Mouse (Mus musculus) lung, embryonic 15.5 days (tissue): ENCODE measurements around the gene Surf1. TPM values are rescaled to one million over a fixed set of nuclear protein-coding genes. Genes with fewer than 3 reads are reported as not detected.

Experiments used
- polyA plus RNA-seq: library from polyadenylated mRNA; unstranded; fragments of >200 nt; fragmentation: Nextera tagmentation; extraction: Ambion mirVana; gene quantifications from 2 replicates; pipeline ENCODE4 v1.2.1, GENCODE M21; 2015

The Surf1 gene
- polyA plus RNA-seq, 1 experiment from 2014 or later: 56.8 TPM

Other genes starting within 250 kb of the Surf1 start
- gene Lcn4, start 245.2 kb downstream of the Surf1 start, polyA plus RNA-seq: not detected in 2 replicates
- gene Abo, start 51.6 kb downstream of the Surf1 start, polyA plus RNA-seq: not detected in 2 replicates
- gene Surf6, start 13.7 kb downstream of the Surf1 start, polyA plus RNA-seq: 26.2 and 27.3 TPM in 2 replicates
- 52.0 and 53.7 TPM in 2 replicates for gene Med22, start 5.9 kb downstream of the Surf1 start, polyA plus RNA-seq
- 614 and 640 TPM in 2 replicates for gene Rpl7a, start 5.8 kb downstream of the Surf1 start, polyA plus RNA-seq
- 37.6 and 38.3 TPM in 2 replicates for gene Surf2, start 163 bp downstream of the Surf1 start, polyA plus RNA-seq
- 222 and 225 TPM in 2 replicates for gene Surf4, start 17.4 kb upstream of the Surf1 start, polyA plus RNA-seq
- gene Stkld1, start 17.5 kb upstream of the Surf1 start, polyA plus RNA-seq: 0.31 TPM in 1 of 2 replicates, not detected in the other
- gene Rexo4, start 47.9 kb upstream of the Surf1 start, polyA plus RNA-seq: 43.0 and 44.7 TPM in 2 replicates
- gene Adamts13, start 56.9 kb upstream of the Surf1 start, polyA plus RNA-seq: 0.09 TPM in 1 of 2 replicates, not detected in the other
- gene Cacfd1, start 93.4 kb upstream of the Surf1 start, polyA plus RNA-seq: 59.0 and 60.9 TPM in 2 replicates
- gene Slc2a6, start 111.5 kb upstream of the Surf1 start, polyA plus RNA-seq: 0.48 and 0.77 TPM in 2 replicates
- gene Mymk, start 155.6 kb upstream of the Surf1 start, polyA plus RNA-seq: 0.49 and 0.76 TPM in 2 replicates
- gene Adamtsl2, start 162.8 kb upstream of the Surf1 start, polyA plus RNA-seq: 20.5 and 27.4 TPM in 2 replicates
- gene Fam163b, start 226.0 kb upstream of the Surf1 start, polyA plus RNA-seq: 0.69 and 0.70 TPM in 2 replicates
- gene Dbh, start 248.7 kb upstream of the Surf1 start, polyA plus RNA-seq: 0.34 and 2.4 TPM in 2 replicates